Mouse (Mus musculus): ENCODE results near the gene 6030468B19Rik. TPM values are rescaled to one million over a fixed set of nuclear protein-coding genes. Genes with fewer than 3 reads are reported as not detected.
A peak's percentile ranks its signal among the peaks of the same experiment; 100 is the strongest.

Gene 6030468B19Rik
- polyA plus RNA-seq, 1 experiment from 2014 or later, result not detected

DNA sequence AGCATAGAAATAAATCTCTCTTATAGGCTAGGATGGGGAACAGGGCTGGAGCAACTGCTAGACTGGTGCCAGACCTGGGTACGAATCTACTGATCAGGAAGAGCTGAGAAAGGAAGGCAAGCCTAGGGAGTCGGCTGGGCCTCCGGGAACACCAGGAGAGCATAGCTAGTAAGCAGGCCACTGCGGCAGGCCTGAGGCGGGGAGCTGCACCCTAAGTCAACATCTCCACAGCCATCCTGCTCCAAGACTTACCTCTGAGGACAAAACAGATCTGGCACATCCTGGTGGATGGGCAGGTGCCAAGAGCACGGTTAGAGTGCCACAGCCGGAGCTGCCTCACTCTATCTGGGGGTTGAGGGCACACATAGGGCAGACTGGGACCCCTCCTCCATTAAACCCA lies 22.7 kb downstream of the 6030468B19Rik start:
- Histone ChIP-seq H3K4me2 (ENCODE audit: low read length) (no peak overlapping the region), H3K36me3 (ENCODE audit: control insufficient read depth, insufficient read depth, low read length) (no peaks in the 10 kb centered on the region), H3K9me3 (replicated peaks; ENCODE audit: control insufficient read depth, low read length, poor library complexity, severe bottlenecking) (no peaks in the 10 kb centered on the region), H3K9ac (ENCODE audit: low read depth, low read length) (no peak overlapping the region), H3K4me1 (ENCODE audit: control insufficient read depth, insufficient read depth, low read length) (peaks cover 13% of the 10 kb centered on the region), H3K27ac (ENCODE audit: low read length) (no peak overlapping the region), H3K4me3 (ENCODE audit: low read depth, low read length) (no peak overlapping the region), H3K27me3 (ENCODE audit: control insufficient read depth, insufficient read depth, low read depth, low read length) (no peaks in the 10 kb centered on the region)
- no peak for ATAC-seq
- WGBS, result 94% methylated on average over 7 of the region's 7 CpGs

DNA sequence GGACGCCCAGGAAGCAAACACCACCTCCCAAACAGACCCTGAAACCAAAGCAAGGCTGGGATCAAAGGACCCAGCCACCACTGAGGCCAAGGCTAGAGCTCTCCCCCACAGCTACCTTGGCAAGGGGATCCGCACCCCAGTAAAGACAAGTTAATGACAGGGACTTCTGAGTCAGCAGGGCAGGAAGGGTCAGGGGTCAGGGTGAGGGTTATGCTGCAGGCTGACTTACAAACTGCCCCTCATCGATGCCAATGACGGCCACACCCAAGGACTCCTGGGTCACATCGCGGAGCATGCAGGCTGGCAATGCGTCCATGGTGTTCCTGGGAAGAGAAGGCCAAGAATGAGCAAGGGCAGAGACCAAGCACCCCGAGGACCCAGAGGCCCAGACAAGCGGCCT lies 24.4 kb downstream of the 6030468B19Rik start:
- Histone ChIP-seq H3K9me3 (replicated peaks; ENCODE audit: control insufficient read depth, low read length, poor library complexity, severe bottlenecking) (no peaks in the 10 kb centered on the region), H3K4me2 (ENCODE audit: low read length) (no peak overlapping the region), H3K27me3 (ENCODE audit: control insufficient read depth, insufficient read depth, low read depth, low read length) (no peaks in the 10 kb centered on the region), H3K4me3 (ENCODE audit: low read depth, low read length) (no peak overlapping the region), H3K36me3 (ENCODE audit: control insufficient read depth, insufficient read depth, low read length) (no peaks in the 10 kb centered on the region), H3K27ac (ENCODE audit: low read length) (no peak overlapping the region), H3K4me1 (ENCODE audit: control insufficient read depth, insufficient read depth, low read length) (peaks cover 23% of the 10 kb centered on the region), H3K9ac (ENCODE audit: low read depth, low read length) (no peak overlapping the region)
- ATAC-seq, result no peak
- WGBS, result 92% methylated on average over 9 of the region's 9 CpGs

DNA sequence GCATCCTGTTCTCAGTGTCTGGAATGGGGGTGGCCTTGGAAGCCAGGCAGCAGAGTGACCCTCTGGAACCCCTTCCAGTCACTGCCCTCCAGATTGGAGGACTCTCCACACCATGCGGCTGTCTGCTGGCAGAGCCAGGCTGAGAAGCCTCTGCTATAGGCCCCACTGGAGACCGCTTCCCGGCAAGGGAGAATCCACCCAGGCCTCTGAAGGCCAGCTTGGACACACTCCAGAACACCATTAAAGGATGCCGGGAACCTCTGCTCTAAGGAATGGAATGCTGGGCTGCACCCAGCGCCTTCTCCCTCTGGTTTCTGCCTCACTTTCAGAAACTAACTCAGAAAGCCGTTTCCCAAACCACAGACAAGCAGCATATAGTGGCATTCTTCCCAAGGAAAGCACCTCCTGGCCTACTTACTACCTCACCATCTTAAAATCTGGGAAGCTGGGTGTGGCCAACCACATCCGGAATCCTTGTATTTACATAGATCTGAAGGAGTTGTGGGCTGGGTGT lies 25.3 kb downstream of the 6030468B19Rik start:
- Histone ChIP-seq H3K9me3 (replicated peaks; ENCODE audit: control insufficient read depth, low read length, poor library complexity, severe bottlenecking) (no peaks in the 10 kb centered on the region), H3K4me1 (ENCODE audit: control insufficient read depth, insufficient read depth, low read length) (peaks cover 23% of the 10 kb centered on the region), H3K4me3 (ENCODE audit: low read depth, low read length) (no peak overlapping the region), H3K9ac (ENCODE audit: low read depth, low read length) (no peak overlapping the region), H3K27ac (ENCODE audit: low read length) (no peak overlapping the region), H3K36me3 (ENCODE audit: control insufficient read depth, insufficient read depth, low read length) (no peaks in the 10 kb centered on the region), H3K27me3 (ENCODE audit: control insufficient read depth, insufficient read depth, low read depth, low read length) (no peaks in the 10 kb centered on the region), H3K4me2 (ENCODE audit: low read length) (no peak overlapping the region)
- 86% methylated on average over 7 of the region's 7 CpGs for WGBS
- no peak for ATAC-seq

DNA sequence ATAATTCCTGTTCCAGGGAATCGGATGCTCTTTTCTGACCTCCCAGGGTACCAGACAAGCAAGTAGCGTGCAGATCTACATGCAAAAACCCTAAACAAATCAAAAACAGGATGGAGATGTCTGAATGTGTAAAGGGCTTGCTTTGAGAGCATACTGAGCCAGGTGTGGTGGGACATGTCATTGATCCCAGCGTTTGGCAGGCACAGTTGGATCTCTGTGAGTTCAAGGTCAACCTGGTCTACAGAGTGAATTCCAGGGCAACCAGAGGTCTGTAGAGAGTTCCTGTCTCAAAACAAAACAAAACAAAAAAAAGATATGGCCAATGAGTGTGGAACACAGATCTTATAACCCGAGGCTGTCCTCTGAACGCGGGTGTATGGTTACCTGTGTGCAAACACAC lies 26.0 kb downstream of the 6030468B19Rik start:
- peaks cover 23% of the 10 kb centered on the region for H3K4me1 ChIP-seq (ENCODE audit: control insufficient read depth, insufficient read depth, low read length)
- no peaks in the 10 kb centered on the region for H3K9me3 ChIP-seq (replicated peaks; ENCODE audit: control insufficient read depth, low read length, poor library complexity, severe bottlenecking)
- H3K27ac ChIP-seq (ENCODE audit: low read length), result no peak overlapping the region
- no peak overlapping the region for H3K4me3 ChIP-seq (ENCODE audit: low read depth, low read length)
- no peak for ATAC-seq
- H3K36me3 ChIP-seq (ENCODE audit: control insufficient read depth, insufficient read depth, low read length), result no peaks in the 10 kb centered on the region
- 94% methylated on average over 6 of the region's 6 CpGs for WGBS
- no peaks in the 10 kb centered on the region for H3K27me3 ChIP-seq (ENCODE audit: control insufficient read depth, insufficient read depth, low read depth, low read length)
- no peak overlapping the region for H3K4me2 ChIP-seq (ENCODE audit: low read length)
- no peak overlapping the region for H3K9ac ChIP-seq (ENCODE audit: low read depth, low read length)

DNA sequence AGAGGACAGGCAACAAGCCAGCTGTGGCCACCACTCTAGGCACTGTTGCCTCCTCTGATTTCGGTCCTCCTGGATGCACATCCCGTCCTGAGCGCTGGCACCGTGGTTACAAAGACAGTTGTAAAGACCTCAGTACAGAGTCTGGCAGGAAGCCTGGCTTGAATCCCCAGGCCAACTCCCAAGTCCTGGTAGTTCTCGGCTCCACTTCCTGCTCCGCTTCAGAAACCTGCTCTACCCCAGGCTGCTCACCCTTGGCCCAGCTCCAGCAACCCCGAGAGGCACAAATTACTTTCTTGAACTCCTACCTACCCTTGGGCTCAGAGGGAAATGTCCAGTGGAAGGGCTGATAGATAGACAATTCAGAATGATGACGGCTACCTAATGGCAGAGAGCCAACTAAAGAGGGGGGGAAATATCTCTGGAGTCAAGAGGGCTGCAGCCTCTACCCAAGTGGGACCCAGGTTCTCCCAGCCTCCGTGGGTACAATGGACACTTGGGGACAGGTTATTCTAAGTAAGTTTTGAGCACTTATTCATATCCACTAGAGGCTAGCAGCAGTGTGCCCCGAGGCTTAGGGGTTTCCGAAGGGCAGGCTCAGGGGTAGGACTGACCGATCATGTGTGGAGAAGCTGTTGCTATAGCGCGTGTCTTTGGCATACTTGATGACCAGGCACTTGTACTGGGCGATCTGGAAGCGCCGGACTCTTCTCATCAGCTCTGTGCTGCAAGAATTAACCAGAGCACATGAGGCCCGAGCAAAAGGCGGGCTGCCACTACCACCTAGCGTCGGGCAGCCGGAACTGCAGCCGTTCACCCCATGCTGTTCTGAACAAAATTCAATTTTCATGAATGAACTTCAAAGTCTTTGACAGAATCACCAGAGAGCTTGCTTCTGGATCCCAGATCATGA lies 26.9 kb downstream of the 6030468B19Rik start:
- no peak overlapping the region for H3K9ac ChIP-seq (ENCODE audit: low read depth, low read length)
- H3K27me3 ChIP-seq (ENCODE audit: control insufficient read depth, insufficient read depth, low read depth, low read length), result no peaks in the 10 kb centered on the region
- peaks cover 19% of the 10 kb centered on the region for H3K4me1 ChIP-seq (ENCODE audit: control insufficient read depth, insufficient read depth, low read length)
- H3K4me3 ChIP-seq (ENCODE audit: low read depth, low read length), result peak overlapping the region; percentile 15; the same call in 1 of the 2 replicates
- no peaks in the 10 kb centered on the region for H3K9me3 ChIP-seq (replicated peaks; ENCODE audit: control insufficient read depth, low read length, poor library complexity, severe bottlenecking)
- H3K4me2 ChIP-seq (ENCODE audit: low read length), result peak overlapping the region; percentile 79
- peak; percentile 76 for ATAC-seq
- no peaks in the 10 kb centered on the region for H3K36me3 ChIP-seq (ENCODE audit: control insufficient read depth, insufficient read depth, low read length)
- WGBS, result 17% methylated on average over 23 of the region's 23 CpGs
- H3K27ac ChIP-seq (ENCODE audit: low read length), result no peak overlapping the region

DNA sequence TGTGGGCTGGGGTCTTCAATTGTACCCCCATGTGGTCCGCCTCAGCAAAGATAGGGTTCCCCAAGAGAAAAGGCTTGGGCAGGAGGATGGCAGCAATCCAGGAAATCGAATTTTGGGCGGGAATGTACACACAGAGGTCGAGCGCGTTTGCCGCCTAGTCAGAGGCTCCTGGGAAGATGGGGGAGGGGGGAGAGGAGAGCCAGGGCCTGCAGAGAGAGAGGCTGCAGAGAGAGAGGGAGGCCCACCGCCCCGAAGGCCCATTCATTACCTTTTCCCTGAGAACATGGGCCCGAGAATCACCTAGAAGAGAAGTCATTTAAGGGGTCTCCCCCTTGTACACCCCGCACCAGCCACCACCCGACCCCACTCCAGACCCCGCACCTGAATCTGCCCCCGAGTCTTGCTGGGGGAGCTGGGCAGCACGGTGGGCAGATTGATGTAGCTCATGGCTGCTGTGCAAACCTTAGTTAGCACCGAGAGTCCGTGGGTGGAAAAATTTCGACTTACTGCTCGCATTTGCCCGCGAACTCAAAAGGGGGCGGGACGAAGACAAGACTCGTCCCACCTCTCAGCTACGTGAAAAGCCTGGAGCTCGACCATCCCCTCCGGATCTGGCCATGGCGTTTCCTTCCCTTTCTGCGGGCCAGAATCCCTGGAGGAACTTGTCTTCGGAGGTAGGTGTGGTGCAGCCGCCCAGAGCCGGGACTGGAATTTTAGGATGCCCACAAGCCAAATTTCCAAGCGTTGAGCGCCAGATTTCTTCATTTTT lies 28.1 kb downstream of the 6030468B19Rik start, which contains the start of the genes Afmid and Tk1:
Afmid (plus strand) TSS at position 592 of the 769 bp plus-strand sequence.
Tk1 (minus strand) TSS at position 760 of the 769 bp plus-strand sequence.
- Histone ChIP-seq H3K4me2 (ENCODE audit: low read length) (peak within 1 kb of the TSS; percentile 79), H3K36me3 (ENCODE audit: control insufficient read depth, insufficient read depth, low read length) (no peaks in the 10 kb centered on the region), H3K4me1 (ENCODE audit: control insufficient read depth, insufficient read depth, low read length) (peaks cover 19% of the 10 kb centered on the region), H3K9me3 (replicated peaks; ENCODE audit: control insufficient read depth, low read length, poor library complexity, severe bottlenecking) (no peaks in the 10 kb centered on the region), H3K27ac (ENCODE audit: low read length) (peak within 1 kb of the TSS; percentile 38; the same call in 1 of the 2 replicates), H3K4me3 (ENCODE audit: low read depth, low read length) (peak within 1 kb of the TSS; percentile 39), H3K9ac (ENCODE audit: low read depth, low read length) (peak within 1 kb of the TSS; percentile 62), H3K27me3 (ENCODE audit: control insufficient read depth, insufficient read depth, low read depth, low read length) (no peaks in the 10 kb centered on the region)
- WGBS, result under 1% methylated on average over 34 of the region's 34 CpGs
- ATAC-seq, result peak; percentile 40; the same call in 1 of the 2 replicates

DNA sequence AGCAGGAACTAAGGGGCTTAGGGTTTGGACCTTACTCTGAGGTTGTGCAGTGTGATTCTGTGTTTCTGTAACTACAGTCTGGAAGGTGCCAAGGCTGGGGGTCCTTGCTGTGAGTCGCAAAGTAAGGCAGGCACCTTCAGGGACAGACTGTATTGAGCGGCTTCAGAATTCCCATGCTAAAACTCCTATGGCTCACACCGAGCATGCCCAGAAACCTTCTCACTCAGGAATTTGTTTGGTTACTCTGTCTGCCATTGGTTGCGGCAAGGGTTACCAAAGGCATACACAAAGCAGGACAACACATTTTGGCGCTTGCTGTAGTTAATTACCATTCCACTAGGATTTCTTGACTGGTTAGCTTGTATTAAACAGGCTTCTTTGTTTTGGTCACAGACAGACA lies 28.7 kb downstream of the 6030468B19Rik start:
- peaks cover 19% of the 10 kb centered on the region for H3K4me1 ChIP-seq (ENCODE audit: control insufficient read depth, insufficient read depth, low read length)
- H3K27ac ChIP-seq (ENCODE audit: low read length), result peak overlapping the region; percentile 38; the same call in 1 of the 2 replicates
- no peaks in the 10 kb centered on the region for H3K36me3 ChIP-seq (ENCODE audit: control insufficient read depth, insufficient read depth, low read length)
- 6% methylated on average over 5 of the region's 5 CpGs for WGBS
- H3K27me3 ChIP-seq (ENCODE audit: control insufficient read depth, insufficient read depth, low read depth, low read length), result no peaks in the 10 kb centered on the region
- H3K4me3 ChIP-seq (ENCODE audit: low read depth, low read length), result peak overlapping the region; percentile 39
- H3K9ac ChIP-seq (ENCODE audit: low read depth, low read length), result peak overlapping the region; percentile 62
- peak overlapping the region; percentile 79 for H3K4me2 ChIP-seq (ENCODE audit: low read length)
- H3K9me3 ChIP-seq (replicated peaks; ENCODE audit: control insufficient read depth, low read length, poor library complexity, severe bottlenecking), result no peaks in the 10 kb centered on the region
- ATAC-seq, result peak; percentile 36; the same call in 1 of the 2 replicates

DNA sequence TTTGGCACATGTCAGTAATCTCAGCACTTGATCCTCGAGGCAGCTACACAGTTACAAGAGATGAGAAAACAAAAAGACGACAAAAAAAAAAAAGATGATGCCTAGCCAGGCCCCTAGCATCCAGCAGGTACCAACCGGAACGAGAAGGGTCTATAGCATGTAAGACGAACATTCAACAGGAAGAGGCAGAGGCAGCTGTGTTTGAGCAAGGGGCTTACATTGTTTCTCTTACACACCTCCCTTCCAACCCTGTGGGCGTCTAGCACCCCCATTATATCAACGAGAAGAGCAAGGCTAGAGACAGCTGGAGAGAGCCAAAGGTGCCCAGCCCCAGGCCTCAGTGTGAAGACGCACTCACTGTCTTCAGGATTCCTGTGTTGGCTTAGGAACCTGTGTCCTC lies 29.5 kb downstream of the 6030468B19Rik start:
- Histone ChIP-seq H3K4me2 (ENCODE audit: low read length) (no peak overlapping the region), H3K4me3 (ENCODE audit: low read depth, low read length) (no peak overlapping the region), H3K9me3 (replicated peaks; ENCODE audit: control insufficient read depth, low read length, poor library complexity, severe bottlenecking) (no peaks in the 10 kb centered on the region), H3K9ac (ENCODE audit: low read depth, low read length) (no peak overlapping the region), H3K4me1 (ENCODE audit: control insufficient read depth, insufficient read depth, low read length) (peaks cover 19% of the 10 kb centered on the region), H3K27me3 (ENCODE audit: control insufficient read depth, insufficient read depth, low read depth, low read length) (no peaks in the 10 kb centered on the region), H3K27ac (ENCODE audit: low read length) (no peak overlapping the region), H3K36me3 (ENCODE audit: control insufficient read depth, insufficient read depth, low read length) (no peaks in the 10 kb centered on the region)
- no peak for ATAC-seq
- 73% methylated on average over 8 of the region's 8 CpGs for WGBS
